Mouse (Mus musculus) spleen, postnatal 36 days (tissue): ENCODE measurements around the gene Susd5.

Source experiments
- DNase-seq, 2 experiments: peaks; one replicate each; pipeline ENCODE4 v3.0.0; 2022; ENCODE audit warnings: low spot score in 2 of 2, mixed read lengths in 1 of 2

Susd5 gene

DNA sequence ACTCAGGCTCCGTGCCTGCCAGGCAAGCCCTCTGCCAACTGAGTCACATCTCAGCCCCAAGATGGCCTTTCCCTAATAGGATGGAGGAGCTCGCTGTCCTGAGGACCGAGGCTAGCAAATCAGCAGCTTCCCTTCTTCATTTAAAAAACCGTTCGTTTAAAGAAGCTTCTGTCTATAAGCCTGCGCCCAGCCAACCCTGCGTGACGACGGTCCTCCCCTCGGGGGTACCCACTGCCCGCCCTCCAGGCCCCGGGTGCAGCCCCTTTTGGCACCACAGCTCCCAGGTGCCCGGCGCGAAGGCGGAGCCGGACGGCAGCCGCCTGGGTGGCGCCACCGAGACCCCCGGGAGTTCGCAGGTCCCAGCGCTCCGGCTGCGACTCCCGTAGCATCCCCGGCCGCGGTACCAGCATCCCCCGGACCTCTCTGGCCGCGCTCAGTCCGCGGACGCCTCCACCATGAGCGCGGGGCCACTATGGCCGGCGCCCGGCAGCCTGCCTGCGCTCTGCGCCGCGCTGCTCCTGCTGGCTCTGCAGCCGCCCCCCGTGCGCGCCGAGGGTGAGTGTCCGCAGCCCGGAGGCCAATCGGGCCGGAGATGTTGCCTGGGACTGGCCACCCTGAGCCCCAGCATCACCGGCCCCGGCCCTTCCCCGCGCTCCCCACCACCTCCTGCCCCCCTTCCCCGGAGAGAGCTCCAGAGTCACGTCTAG, at the start of gene Susd5:
Gene Susd5, plus strand, starts transcription at position 51 of the 707 bp plus-strand sequence.
- DNase-seq = no peak

DNA sequence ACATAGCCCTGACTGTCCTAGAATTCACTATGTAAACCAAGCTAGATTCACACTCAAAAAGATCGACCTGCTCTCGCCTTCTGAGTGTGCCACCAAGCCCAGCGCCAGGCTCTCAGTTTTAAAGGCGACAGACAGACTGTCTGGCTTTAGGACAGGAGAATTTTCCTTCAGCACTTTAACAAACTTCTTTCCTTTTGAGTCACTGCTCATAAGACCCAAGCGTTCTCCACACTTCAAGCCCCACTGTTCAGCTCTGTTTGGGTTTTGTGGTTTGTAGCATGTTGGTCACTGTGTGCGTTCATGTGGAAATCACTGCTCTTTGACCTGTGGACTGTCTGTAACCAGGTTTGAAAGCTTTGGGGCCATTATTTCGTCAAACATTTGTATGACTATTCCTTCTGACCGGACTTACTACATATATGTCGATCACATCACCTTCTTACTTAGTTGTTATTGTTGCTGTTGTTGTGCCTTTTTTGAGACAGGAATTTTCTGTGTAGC, 49.0 kb upstream of the Susd5 start:
- no peak for DNase-seq

DNA sequence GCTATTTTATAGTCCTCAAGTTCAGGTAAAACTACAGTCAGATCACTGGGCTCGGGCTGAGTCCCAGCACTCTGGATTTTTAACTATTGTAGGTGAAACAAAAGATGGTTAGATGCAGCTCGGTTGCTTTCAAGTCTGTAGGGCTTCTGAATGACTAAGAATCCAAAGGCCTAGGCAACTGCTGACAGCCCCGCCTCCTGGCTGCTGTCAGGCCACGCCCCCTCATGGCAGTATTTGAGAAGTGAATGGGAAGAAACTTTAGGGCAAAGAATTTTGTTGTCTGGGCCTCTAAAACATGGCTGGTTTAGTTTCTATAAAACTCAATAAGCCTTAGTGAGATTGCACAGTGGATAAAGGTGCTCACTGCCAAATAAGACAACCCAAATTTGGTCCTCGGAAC, 47.4 kb upstream of the Susd5 start:
- no peak for DNase-seq

DNA sequence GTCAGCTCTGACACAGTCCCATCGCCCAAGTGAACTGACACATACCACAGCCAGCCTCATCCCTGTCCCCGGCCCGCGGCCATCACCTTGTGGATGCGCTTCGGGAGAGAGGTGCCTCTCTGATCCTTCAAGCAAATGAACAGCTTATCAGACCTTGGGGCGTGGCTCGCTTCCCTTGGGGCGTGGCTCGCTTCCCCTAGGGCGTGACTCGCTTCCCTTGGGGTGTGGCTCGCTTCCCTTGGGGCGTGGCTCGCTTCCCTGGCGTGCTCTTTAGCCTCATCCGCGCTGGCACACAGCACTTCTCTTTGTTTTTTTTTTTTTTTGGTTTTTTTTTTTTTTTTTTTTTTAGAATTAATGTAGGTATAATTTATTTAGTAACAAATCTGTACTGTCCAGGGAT, 45.7 kb upstream of the Susd5 start:
- DNase-seq = no peak

DNA sequence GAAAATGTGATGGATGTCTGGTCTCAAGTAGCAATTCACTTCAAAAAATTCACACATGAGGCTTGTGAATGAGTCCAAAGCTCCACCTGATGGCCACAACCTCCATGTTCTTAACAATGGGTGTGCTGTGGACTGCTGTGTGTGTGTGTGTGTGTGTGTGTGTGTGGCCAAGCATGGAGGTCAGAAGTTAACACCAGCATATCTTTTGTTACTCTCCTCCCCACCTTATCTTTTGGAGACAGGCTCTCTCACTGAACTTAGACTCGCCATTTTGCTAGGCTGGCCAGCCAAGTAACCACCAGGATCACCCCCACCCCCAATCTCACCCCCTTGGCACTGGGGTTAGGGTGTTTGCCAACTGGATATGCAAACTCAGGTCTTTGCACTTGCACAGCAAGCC, 42.9 kb upstream of the Susd5 start:
- DNase-seq = no peak

- DNase-seq = no peak
Observed at GRCm38 (mm10) chr9:114015724-114016123, 41.2 kb upstream of the Susd5 start.

DNA sequence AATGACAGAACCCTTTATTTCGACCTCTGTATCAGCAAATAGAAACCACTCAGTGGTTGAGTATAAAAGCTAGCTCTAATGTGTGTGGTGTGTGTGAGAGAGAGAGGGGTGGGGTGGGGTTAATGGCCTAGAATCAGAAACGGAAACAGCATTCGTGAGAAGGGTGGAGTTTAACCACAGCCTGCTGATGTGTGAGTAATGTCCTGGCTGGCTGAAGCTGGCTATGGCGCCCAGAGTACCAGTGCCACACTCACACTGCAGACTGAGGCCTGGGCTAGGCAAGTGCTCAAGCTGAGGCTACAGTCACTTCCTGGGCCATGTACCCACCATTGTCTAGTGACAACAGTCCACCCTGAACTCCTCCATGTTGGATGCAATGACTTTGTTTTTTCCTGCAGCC, 40.5 kb upstream of the Susd5 start:
- no peak for DNase-seq

DNA sequence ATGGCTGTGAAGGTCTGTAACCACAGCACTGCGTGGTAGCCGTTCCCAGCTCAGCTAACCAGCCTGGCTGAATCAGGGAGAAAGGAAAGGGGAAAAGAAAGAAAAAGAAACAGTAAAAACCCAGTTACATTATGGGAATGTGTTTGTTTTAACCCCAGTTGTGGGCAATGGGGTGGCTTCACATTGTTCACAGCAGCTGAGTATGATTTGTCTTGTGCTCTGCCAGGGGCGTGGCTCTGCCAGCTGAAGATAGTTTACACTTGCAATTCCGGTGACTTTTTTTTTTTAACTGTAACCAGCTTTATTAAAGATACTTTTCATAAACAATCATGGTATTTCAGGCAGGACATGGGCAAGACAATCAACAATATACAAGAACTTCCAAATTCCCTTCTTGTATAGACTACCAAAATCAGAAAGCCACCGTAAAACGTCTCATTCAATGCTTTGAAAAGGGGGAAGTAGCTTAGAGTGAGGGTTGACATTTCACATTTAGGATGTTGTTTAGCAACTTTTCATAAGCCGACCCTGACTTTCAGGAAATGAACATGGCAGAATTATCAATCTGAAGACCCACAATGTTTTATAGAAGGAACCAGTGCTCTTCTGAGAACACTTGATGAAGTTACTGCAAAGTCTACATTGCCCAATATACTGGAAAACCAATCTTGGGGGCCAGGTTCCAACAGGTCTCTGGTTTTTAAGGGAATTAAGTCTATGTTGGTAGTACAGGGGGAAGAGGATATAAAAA, 37.8 kb upstream of the Susd5 start:
- DNase-seq = no peak

DNA sequence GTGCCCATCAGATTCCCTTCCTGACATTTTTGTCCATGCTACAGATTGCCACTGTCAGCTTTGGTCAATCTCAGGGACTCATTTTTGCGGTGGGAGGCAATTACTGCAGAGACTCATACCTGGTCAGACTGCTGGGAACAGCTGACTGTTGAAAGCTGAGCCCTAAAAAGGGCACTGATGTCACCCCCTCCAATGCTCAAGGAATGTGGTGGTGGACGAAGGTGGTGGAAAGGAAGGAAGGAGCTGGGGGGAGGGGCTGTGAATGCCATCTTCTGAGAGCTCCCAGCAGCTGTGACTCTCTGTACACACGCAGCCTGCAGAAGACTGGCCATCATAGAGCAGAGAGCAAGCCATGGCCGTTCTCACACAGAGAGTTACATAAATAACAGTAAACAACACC, 34.8 kb upstream of the Susd5 start:
- no peak for DNase-seq

- no peak for DNase-seq
Observed at GRCm38 (mm10) chr9:114025182-114025581, 31.8 kb upstream of the Susd5 start.

- DNase-seq = no peak
Observed at GRCm38 (mm10) chr9:114025846-114026245, 31.1 kb upstream of the Susd5 start.

DNA sequence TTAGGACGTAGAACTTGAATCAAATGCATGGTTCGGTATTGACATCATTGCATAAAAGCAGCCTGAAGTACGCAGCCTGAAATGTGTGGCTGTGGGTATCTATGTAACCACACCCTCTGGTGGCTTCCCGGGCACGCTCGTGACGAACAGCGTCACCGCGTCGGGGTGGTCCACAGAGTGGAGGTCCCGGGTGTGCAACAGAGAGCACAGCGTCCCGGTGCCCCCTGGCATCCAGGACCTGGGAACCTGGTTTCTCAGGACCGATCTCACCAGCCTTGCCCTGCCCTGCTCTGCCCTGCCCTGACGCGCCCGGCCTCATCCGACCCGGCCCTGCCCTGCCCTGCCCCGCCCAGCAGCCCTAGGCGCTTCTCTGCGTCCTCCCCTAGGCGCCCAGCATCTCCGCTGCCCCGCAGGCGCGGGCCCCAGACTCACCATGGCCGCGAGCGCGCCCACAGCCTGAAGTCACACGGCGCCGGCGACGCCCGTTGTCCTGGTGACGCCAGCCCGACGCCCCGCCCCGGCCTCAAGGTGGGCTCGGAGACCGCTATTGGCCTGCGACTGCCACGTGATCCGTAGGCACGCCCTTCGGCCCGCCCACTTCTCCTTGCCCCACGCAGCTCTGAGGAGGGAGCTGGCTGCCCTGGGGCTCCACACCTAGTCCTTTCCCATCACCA, 30.5 kb upstream of the Susd5 start:
- peak; percentile 46 to 63 for DNase-seq

- DNase-seq = no peak
Observed at GRCm38 (mm10) chr9:114040945-114041344, 16.0 kb upstream of the Susd5 start.

- DNase-seq = no peak
Observed at GRCm38 (mm10) chr9:114042490-114042889, 14.4 kb upstream of the Susd5 start.

DNA sequence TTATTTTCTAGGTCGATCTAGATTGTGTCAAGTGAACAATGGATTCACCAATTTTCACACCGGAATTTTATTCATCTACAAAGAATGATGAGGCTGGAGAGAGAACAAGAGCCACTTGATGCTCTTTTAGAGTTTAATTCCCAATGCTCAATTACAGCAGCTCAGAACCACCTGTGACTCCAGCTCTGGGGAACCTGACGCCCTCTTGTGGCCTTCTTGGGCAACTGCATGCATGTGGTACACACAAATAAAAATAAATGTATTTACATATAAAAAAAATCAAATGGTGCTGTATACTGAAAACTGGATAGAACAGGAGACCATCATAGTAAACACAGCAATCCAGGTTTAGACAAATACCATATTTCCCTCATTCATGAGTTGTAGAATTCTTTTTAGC, 12.5 kb upstream of the Susd5 start:
- no peak for DNase-seq

DNA sequence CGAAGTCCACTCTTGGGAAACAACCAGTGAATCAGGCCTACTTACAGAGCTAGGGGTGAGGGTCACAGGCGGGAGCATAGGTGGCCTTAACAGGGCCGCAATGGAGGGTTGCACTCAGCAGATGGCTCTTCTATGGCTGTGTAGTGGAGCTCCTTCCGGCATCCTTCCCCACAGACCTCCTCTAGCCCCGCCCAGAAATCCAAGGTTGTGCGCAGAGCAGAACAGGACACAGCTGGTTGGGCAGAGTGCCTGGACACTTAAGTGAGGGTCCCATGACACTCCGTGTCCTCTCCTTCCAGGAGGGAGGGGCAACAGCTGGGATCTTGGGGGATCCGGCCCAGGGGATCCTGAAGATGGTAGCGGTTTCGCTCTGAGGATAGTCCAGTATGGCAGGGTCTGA, 10.9 kb upstream of the Susd5 start, which contains the start of gene Fbxl2:
Gene Fbxl2, minus strand, starts transcription at position 164 of the 400 bp plus-strand sequence.
- DNase-seq = no peak

GRCm38 (mm10) chr9:114046676-114047075, 10.3 kb upstream of the Susd5 start:
- no peak for DNase-seq

DNA sequence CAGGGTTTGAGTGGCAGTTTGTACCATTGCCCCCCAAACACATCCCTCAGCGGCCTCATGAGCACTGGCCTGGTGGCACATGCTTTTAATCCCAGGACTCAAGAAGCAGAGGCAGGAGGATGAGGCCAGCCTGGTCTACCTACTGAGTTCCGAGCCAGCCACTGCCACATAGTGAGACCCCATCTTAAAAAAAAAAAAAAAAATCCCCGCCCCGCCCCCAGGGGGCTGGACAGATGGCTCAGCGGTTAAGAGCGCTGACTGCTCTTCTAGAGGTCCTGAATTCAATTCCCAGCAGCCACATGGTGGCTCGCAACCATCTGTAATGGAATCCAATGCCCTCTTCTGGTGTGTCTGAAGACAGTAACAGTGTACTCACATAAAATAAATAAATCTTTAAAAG, 6.8 kb upstream of the Susd5 start:
- no peak for DNase-seq

GRCm38 (mm10) chr9:114050778-114051177, 6.2 kb upstream of the Susd5 start:
- no peak for DNase-seq

- DNase-seq = no peak
Observed at GRCm38 (mm10) chr9:114052031-114052430, 4.9 kb upstream of the Susd5 start.

GRCm38 (mm10) chr9:114052866-114053265, 4.1 kb upstream of the Susd5 start:
- DNase-seq = no peak

GRCm38 (mm10) chr9:114068494-114069053, 11.6 kb downstream of the Susd5 start:
- DNase-seq = no peak
